In genomic region chr9:103090116-103090875, GRCm38 (mm10) we compare ENCODE assay signal across 9 mouse cellular contexts. TPM values are rescaled to one million over a fixed set of nuclear protein-coding genes. Genes with fewer than 3 reads are reported as not detected.
DNase-seq lines count a peak whose midpoint lies in the region; ATAC-seq and TF ChIP-seq lines count a peak whose summit lies in the region.
"Had no signal": no experiment of that assay in that cellular context is flagged by ENCODE, and none has a peak within 500 bp of the region (broad histone marks: within the 10 kb centered on the region; RNA-seq: fewer than 3 reads in every experiment).

No protein-coding gene starts in this region.

- WGBS in liver, embryonic 12.5 days (ENCODE audit: insufficient replicate concordance), result 42% methylated on average over 9 of the region's 9 CpGs
- WGBS in stomach, embryonic 16.5 days, result 33% methylated on average over 9 of the region's 9 CpGs
- WGBS in forebrain, embryonic 11.5 days, result 86% methylated on average over 9 of the region's 9 CpGs
- 85% methylated on average over 9 of the region's 9 CpGs for WGBS in midbrain, embryonic 10.5 days

- ATAC-seq in liver, embryonic 12.5 days, result peak; percentile 68
- peak; percentile 93 for ATAC-seq in stomach, embryonic 16.5 days (ENCODE audit: insufficient read depth, low FRiP score)
- no peak for ATAC-seq in forebrain, embryonic 11.5 days (replicated peaks; ENCODE audit: low FRiP score)

- H3K9ac ChIP-seq in liver, embryonic 12.5 days, result no peak overlapping the region
- no peak overlapping the region for H3K9ac ChIP-seq in stomach, embryonic 16.5 days (ENCODE audit: low read length)
- H3K9ac ChIP-seq in forebrain, embryonic 11.5 days (ENCODE audit: low read length), result no peak overlapping the region

- H3K4me2 ChIP-seq in liver, embryonic 12.5 days, result peak overlapping the region; percentile 6; the same call in 1 of the 2 replicates
- H3K4me2 ChIP-seq in stomach, embryonic 16.5 days (ENCODE audit: low read depth, low read length), result 0 out of 2 replicates have a peak overlapping the region, but pooled peaks have one; percentile 4
- no peak overlapping the region for H3K4me2 ChIP-seq in forebrain, embryonic 11.5 days (ENCODE audit: low read depth, low read length, severe bottlenecking)

- H3K4me3 ChIP-seq in layer of hippocampus, adult 2 months, result no peak overlapping the region
- no peak overlapping the region for H3K4me3 ChIP-seq in liver, embryonic 12.5 days
- no peak overlapping the region for H3K4me3 ChIP-seq in stomach, embryonic 16.5 days (replicated peaks; ENCODE audit: low read length)
- H3K4me3 ChIP-seq in forebrain, embryonic 11.5 days (ENCODE audit: low read depth, low read length), result no peak overlapping the region
- H3K4me3 ChIP-seq in midbrain, embryonic 10.5 days, result no peak overlapping the region

- no peak for TF ChIP-seq CTCF in layer of hippocampus, adult 2 months (conservative IDR thresholded peaks at IDR 0.05)

- no peak for DNase-seq in layer of hippocampus, adult 2 months (ENCODE audit: low spot score in 2 of 2)
- no peak for DNase-seq in layer of hippocampus, adult 8-10 months (ENCODE audit: low spot score in 2 of 2)
- DNase-seq in gastrocnemius, postnatal 25 days, result peak; percentile 29
- DNase-seq in forebrain, embryonic 11.5 days (ENCODE audit: low spot score), result no peak
- DNase-seq in layer of hippocampus, adult 18-20 months (ENCODE audit: low spot score in 2 of 2), result no peak
- DNase-seq in midbrain, embryonic 10.5 days (ENCODE audit: low spot score), result no peak
- DNase-seq: thymus, adult 18-20 months had no signal

- peaks cover 32% of the 10 kb centered on the region for H3K4me1 ChIP-seq in liver, embryonic 12.5 days
- H3K4me1 ChIP-seq in stomach, embryonic 16.5 days (ENCODE audit: control insufficient read depth, insufficient read depth, low read length), result peaks cover 23% of the 10 kb centered on the region
- no peaks in the 10 kb centered on the region for H3K4me1 ChIP-seq in forebrain, embryonic 11.5 days (replicated peaks; ENCODE audit: control insufficient read depth, insufficient read depth, low read length)
- peaks cover 12% of the 10 kb centered on the region for H3K4me1 ChIP-seq in midbrain, embryonic 10.5 days

- H3K27ac ChIP-seq in layer of hippocampus, adult 2 months, result 0 out of 2 replicates have a peak overlapping the region, but pooled peaks have one; percentile 25
- H3K27ac ChIP-seq in liver, embryonic 12.5 days, result 0 out of 2 replicates have a peak overlapping the region, but pooled peaks have one; percentile 27
- peak overlapping the region; percentile 76 for H3K27ac ChIP-seq in stomach, embryonic 16.5 days (ENCODE audit: low read length)
- H3K27ac ChIP-seq in forebrain, embryonic 11.5 days (ENCODE audit: low read depth, low read length), result no peak overlapping the region
- no peak overlapping the region for H3K27ac ChIP-seq in midbrain, embryonic 10.5 days (replicated peaks)

- no peaks in the 10 kb centered on the region for H3K9me3 ChIP-seq in liver, embryonic 12.5 days (replicated peaks)
- H3K9me3 ChIP-seq in stomach, embryonic 16.5 days (replicated peaks; ENCODE audit: control insufficient read depth, low read length), result no peaks in the 10 kb centered on the region
- no peaks in the 10 kb centered on the region for H3K9me3 ChIP-seq in forebrain, embryonic 11.5 days (ENCODE audit: control insufficient read depth, low read length)
- no peaks in the 10 kb centered on the region for H3K9me3 ChIP-seq in midbrain, embryonic 10.5 days (replicated peaks)

- 0 out of 2 replicates have a peak, but pooled peaks cover 6% of the 10 kb centered on the region for H3K27me3 ChIP-seq in liver, embryonic 12.5 days (replicated peaks)
- no peaks in the 10 kb centered on the region for H3K27me3 ChIP-seq in stomach, embryonic 16.5 days (ENCODE audit: control insufficient read depth, insufficient read depth, low read length)
- no peaks in the 10 kb centered on the region for H3K27me3 ChIP-seq in forebrain, embryonic 11.5 days (ENCODE audit: control insufficient read depth, insufficient read depth, low read length)
- H3K27me3 ChIP-seq in midbrain, embryonic 10.5 days (ENCODE audit: low read depth, poor library complexity, severe bottlenecking), result peaks cover 14% of the 10 kb centered on the region

- H3K36me3 ChIP-seq in liver, embryonic 12.5 days, result no peaks in the 10 kb centered on the region
- no peaks in the 10 kb centered on the region for H3K36me3 ChIP-seq in stomach, embryonic 16.5 days (ENCODE audit: control insufficient read depth, insufficient read depth, low read length)
- no peaks in the 10 kb centered on the region for H3K36me3 ChIP-seq in forebrain, embryonic 11.5 days (ENCODE audit: control insufficient read depth, insufficient read depth, low read length)
- H3K36me3 ChIP-seq in midbrain, embryonic 10.5 days, result no peaks in the 10 kb centered on the region

RNA-seq across cellular contexts. Expression of gene Rab6b, which starts 21.3 kb away (rescaled TPM):
- 100 to 1,000 TPM; 429 to 449 TPM for total RNA-seq in layer of hippocampus, adult 2 months (2021)
- total RNA-seq in layer of hippocampus, adult 8-10 months (2022), result 100 to 1,000 TPM; 390 to 451 (median 427) TPM
- under 1 TPM; 0.61 to 0.72 TPM for total RNA-seq in gastrocnemius, postnatal 25 days (2021)
- 0.24 and 0.43 TPM in 2 replicates for polyA plus RNA-seq in liver, embryonic 12.5 days (2016; fragmentation: Nextera tagmentation; extraction: Ambion mirVana)
- 5.5 and 6.1 TPM in 2 replicates for polyA plus RNA-seq in stomach, embryonic 16.5 days (2015; fragmentation: Nextera tagmentation; extraction: Ambion mirVana)
- 12.5 and 13.6 TPM in 2 replicates for polyA plus RNA-seq in forebrain, embryonic 11.5 days (2014; fragmentation: Nextera tagmentation; extraction: Ambion mirVana)
- 100 to 1,000 TPM; 431 to 437 TPM for total RNA-seq in layer of hippocampus, adult 18-20 months (2021)
- polyA plus RNA-seq in midbrain, embryonic 10.5 days (2016; fragmentation: Nextera tagmentation; extraction: Ambion mirVana), result 12.3 and 19.9 TPM in 2 replicates

Comparison
In these comparisons a context has a peak if more than half of its experiments do, and no peak if none do; other contexts are left out.
1. H3K27ac ChIP-seq: peak in layer of hippocampus, adult 2 months (single experiment), liver, embryonic 12.5 days (single experiment) and stomach, embryonic 16.5 days (single experiment); none in forebrain, embryonic 11.5 days (single experiment) and midbrain, embryonic 10.5 days (single experiment).
2. RNA of gene Rab6b, which starts 21.3 kb away (total RNA-seq): 429 to 449 TPM in layer of hippocampus, adult 2 months, 390 to 451 TPM in layer of hippocampus, adult 8-10 months and 431 to 437 TPM in layer of hippocampus, adult 18-20 months; 0.61 to 0.72 TPM in gastrocnemius, postnatal 25 days; every median in the first group is over 100 times any median in the second.